Mouse (Mus musculus): ENCODE data around the gene Upf1.

Upf1 gene

GRCm38 (mm10) chr8:70359411-70359810 lies 6.3 kb upstream of the Upf1 start:
- no peak for DNase-seq (ENCODE audit: low read depth, low spot score)

- DNase-seq (ENCODE audit: low read depth, low spot score), result no peak
Observed at GRCm38 (mm10) chr8:70356111-70356510, 3.0 kb upstream of the Upf1 start.

GRCm38 (mm10) chr8:70354004-70354403 lies 926 bp upstream of the Upf1 start:
- DNase-seq (ENCODE audit: low read depth, low spot score), result no peak

GRCm38 (mm10) chr8:70352657-70353151 lies 374 bp downstream of the Upf1 start:
- DNase-seq (ENCODE audit: low read depth, low spot score), result no peak

- DNase-seq (ENCODE audit: low read depth, low spot score), result no peak
Observed at GRCm38 (mm10) chr8:70352000-70352384, 1.1 kb downstream of the Upf1 start.

- DNase-seq (ENCODE audit: low read depth, low spot score), result no peak
Observed at GRCm38 (mm10) chr8:70351035-70351999, 1.8 kb downstream of the Upf1 start.

- no peak for DNase-seq (ENCODE audit: low read depth, low spot score)
Observed at GRCm38 (mm10) chr8:70347860-70348420, 5.1 kb downstream of the Upf1 start.

GRCm38 (mm10) chr8:70347443-70347842 lies 5.6 kb downstream of the Upf1 start:
- no peak for DNase-seq (ENCODE audit: low read depth, low spot score)

GRCm38 (mm10) chr8:70344279-70344678 lies 8.8 kb downstream of the Upf1 start:
- no peak for DNase-seq (ENCODE audit: low read depth, low spot score)

- DNase-seq (ENCODE audit: low read depth, low spot score), result peak; percentile 34
Observed at GRCm38 (mm10) chr8:70343696-70344095, 9.4 kb downstream of the Upf1 start.

- DNase-seq (ENCODE audit: low read depth, low spot score), result no peak
Observed at GRCm38 (mm10) chr8:70343076-70343475, 10.0 kb downstream of the Upf1 start.

GRCm38 (mm10) chr8:70342007-70342406 lies 11.1 kb downstream of the Upf1 start:
- no peak for DNase-seq (ENCODE audit: low read depth, low spot score)

- DNase-seq (ENCODE audit: low read depth, low spot score), result no peak
Observed at GRCm38 (mm10) chr8:70340659-70341058, 12.4 kb downstream of the Upf1 start.

- DNase-seq (ENCODE audit: low read depth, low spot score), result no peak
Observed at GRCm38 (mm10) chr8:70338931-70339330, 14.1 kb downstream of the Upf1 start.

GRCm38 (mm10) chr8:70332878-70333202 lies 20.2 kb downstream of the Upf1 start:
- no peak for DNase-seq (ENCODE audit: low read depth, low spot score)

- no peak for DNase-seq (ENCODE audit: low read depth, low spot score)
Observed at GRCm38 (mm10) chr8:70332070-70332877, 20.8 kb downstream of the Upf1 start.

GRCm38 (mm10) chr8:70331526-70331925 lies 21.6 kb downstream of the Upf1 start:
- no peak for DNase-seq (ENCODE audit: low read depth, low spot score)

- no peak for DNase-seq (ENCODE audit: low read depth, low spot score)
Observed at GRCm38 (mm10) chr8:70330741-70331364, 22.2 kb downstream of the Upf1 start.

- no peak for DNase-seq (ENCODE audit: low read depth, low spot score)
Observed at GRCm38 (mm10) chr8:70329835-70330740, 23.0 kb downstream of the Upf1 start.

- DNase-seq (ENCODE audit: low read depth, low spot score), result no peak
Observed at GRCm38 (mm10) chr8:70329124-70329834, 23.8 kb downstream of the Upf1 start, which contains the start of gene Gdf1. Gene Gdf1 (plus strand): TSS chr8:70329817.

All from retina, postnatal 7 days (tissue).